Mouse (Mus musculus): ENCODE measurements around the gene Cd24a. TPM values are rescaled to one million over a fixed set of nuclear protein-coding genes. Genes with fewer than 3 reads are reported as not detected.

Gene Cd24a
- polyA plus RNA-seq (2012; rRNA removed), result 135 and 163 TPM in 2 replicates

GRCm38 (mm10) chr10:43577997-43578331 lies at the start of gene Cd24a:
Gene Cd24a (plus strand): TSS chr10:43578284.
- DNase-seq (ENCODE audit: low read depth), result no peak

- DNase-seq (ENCODE audit: low read depth), result no peak
Measured at GRCm38 (mm10) chr10:43534382-43534781, 43.7 kb upstream of the Cd24a start.

- DNase-seq (ENCODE audit: low read depth), result no peak
Measured at GRCm38 (mm10) chr10:43537652-43538051, 40.4 kb upstream of the Cd24a start.

GRCm38 (mm10) chr10:43538831-43539230 lies 39.3 kb upstream of the Cd24a start:
- no peak for DNase-seq (ENCODE audit: low read depth)

GRCm38 (mm10) chr10:43539746-43540310 lies 38.3 kb upstream of the Cd24a start:
- no peak for DNase-seq (ENCODE audit: low read depth)

- no peak for DNase-seq (ENCODE audit: low read depth)
Measured at GRCm38 (mm10) chr10:43540442-43541152, 37.5 kb upstream of the Cd24a start, which contains the start of gene 1700021F05Rik. Gene 1700021F05Rik (minus strand): TSS chr10:43540994.

GRCm38 (mm10) chr10:43541153-43541544 lies 36.9 kb upstream of the Cd24a start:
- DNase-seq (ENCODE audit: low read depth), result no peak

- no peak for DNase-seq (ENCODE audit: low read depth)
Measured at GRCm38 (mm10) chr10:43549411-43549810, 28.7 kb upstream of the Cd24a start.

- no peak for DNase-seq (ENCODE audit: low read depth)
Measured at GRCm38 (mm10) chr10:43550923-43551322, 27.2 kb upstream of the Cd24a start.

GRCm38 (mm10) chr10:43551388-43551787 lies 26.7 kb upstream of the Cd24a start:
- DNase-seq (ENCODE audit: low read depth), result no peak

GRCm38 (mm10) chr10:43557630-43558165 lies 20.4 kb upstream of the Cd24a start:
- DNase-seq (ENCODE audit: low read depth), result no peak

GRCm38 (mm10) chr10:43559313-43559712 lies 18.8 kb upstream of the Cd24a start:
- DNase-seq (ENCODE audit: low read depth), result no peak

- no peak for DNase-seq (ENCODE audit: low read depth)
Measured at GRCm38 (mm10) chr10:43560765-43561164, 17.3 kb upstream of the Cd24a start.

- DNase-seq (ENCODE audit: low read depth), result no peak
Measured at GRCm38 (mm10) chr10:43561311-43561710, 16.8 kb upstream of the Cd24a start.

GRCm38 (mm10) chr10:43574352-43574751 lies 3.7 kb upstream of the Cd24a start:
- DNase-seq (ENCODE audit: low read depth), result no peak

- no peak for DNase-seq (ENCODE audit: low read depth)
Measured at GRCm38 (mm10) chr10:43574956-43575355, 3.1 kb upstream of the Cd24a start.

- DNase-seq (ENCODE audit: low read depth), result peak; percentile 36
Measured at GRCm38 (mm10) chr10:43577299-43577996, 636 bp upstream of the Cd24a start.

GRCm38 (mm10) chr10:43578366-43578753 lies 276 bp downstream of the Cd24a start:
- DNase-seq (ENCODE audit: low read depth), result peak; percentile 20

GRCm38 (mm10) chr10:43578754-43579380 lies 783 bp downstream of the Cd24a start:
- DNase-seq (ENCODE audit: low read depth), result no peak

GRCm38 (mm10) chr10:43579381-43580261 lies 1.5 kb downstream of the Cd24a start:
- DNase-seq (ENCODE audit: low read depth), result peak; percentile 26

GRCm38 (mm10) chr10:43580649-43581078 lies 2.6 kb downstream of the Cd24a start:
- DNase-seq (ENCODE audit: low read depth), result peak; percentile 31
